Mouse (Mus musculus) G1E (cell line): ENCODE results near the gene Alas2. TPM values are rescaled to one million over a fixed set of nuclear protein-coding genes. Genes with fewer than 3 reads are reported as not detected.
A peak's percentile ranks its signal among the peaks of the same experiment; 100 is the strongest.

ENCODE experiments used
- ATAC-seq: 2 replicates; pipeline ENCODE4 v1.8.0; 2016; ENCODE audit warnings: mild to moderate bottlenecking; ENCODE audit not compliant: insufficient number of reproducible peaks, poor library complexity, low FRiP score, severe bottlenecking; ENCODE audit errors: extremely low read depth
- DNase-seq: peaks from one replicate; pipeline ENCODE4 v3.0.0; 2012; ENCODE audit warnings: low spot score
- H3K27me3 ChIP-seq: 2 replicates; pipeline ENCODE4 v1.6.1; 2012; ENCODE audit warnings: mild to moderate bottlenecking, low read length, inconsistent platforms; ENCODE audit not compliant: insufficient read depth
- H3K36me3 ChIP-seq: replicated peaks from 2 replicates; pipeline ENCODE3; 2012; ENCODE audit warnings: mild to moderate bottlenecking, inconsistent platforms
- H3K4me1 ChIP-seq: 2 replicates; pipeline ENCODE4 v1.6.1; 2012; ENCODE audit warnings: low read depth, low read length, inconsistent platforms, mixed read lengths; ENCODE audit not compliant: insufficient read depth
- H3K4me3 ChIP-seq: 2 replicates; pipeline ENCODE4 v1.5.1; 2012; ENCODE audit warnings: low read depth, mild to moderate bottlenecking, inconsistent platforms, low read length, moderate library complexity, mixed read lengths
- H3K9me3 ChIP-seq: replicated peaks from 2 replicates; pipeline ENCODE4 v1.6.1; 2012; ENCODE audit warnings: inconsistent platforms
- CTCF ChIP-seq: IDR thresholded peaks from 2 replicates; pipeline ENCODE4 v1.5.1; 2012; ENCODE audit warnings: low read depth, low read length, inconsistent platforms, mixed read lengths
- GATA1 ChIP-seq: IDR thresholded peaks from 2 replicates; pipeline ENCODE4 v1.6.1; 2012; ENCODE audit warnings: borderline replicate concordance, low read length, inconsistent platforms, mixed read lengths
- GATA2 ChIP-seq: IDR thresholded peaks from 2 replicates; pipeline ENCODE4 v1.6.1; 2012; ENCODE audit warnings: low read depth, low read length, inconsistent platforms, borderline replicate concordance
- POLR2AphosphoS5 ChIP-seq: IDR thresholded peaks from 2 replicates; pipeline ENCODE4 v1.6.1; 2012; ENCODE audit warnings: low read depth, low read length, inconsistent platforms; ENCODE audit not compliant: insufficient replicate concordance
- TAL1 ChIP-seq: conservative IDR thresholded peaks from 2 replicates; pipeline ENCODE4 v1.6.1; 2012; ENCODE audit warnings: low read depth, low read length, inconsistent platforms, mixed read lengths
- polyA plus RNA-seq: library from polyadenylated mRNA; stranded (reverse); fragments of >175 nt; gene quantifications from 2 replicates; pipeline ENCODE4 v1.2.3, GENCODE M21; 2012
- total RNA-seq, 2 experiments: library from RNA; stranded (forward) in 1 of 2; stranded (reverse) in 1 of 2; fragments of 200-1000 nt in 1 of 2; fragments of >200 nt in 1 of 2; fragmentation: Nextera tagmentation in 1 of 2; gene quantifications; 2 replicates each; pipeline ENCODE4 v1.2.3; 2014 to 2017

Alas2 gene
- total and polyA plus RNA-seq, 3 experiments = 0.57 to 131 (median 1.1) TPM

- Histone ChIP-seq H3K4me1 (peaks cover 18% of the 10 kb centered on the region; the same call in 1 of the 2 replicates), H3K36me3 (peaks cover 37% of the 10 kb centered on the region), H3K9me3 (no peaks in the 10 kb centered on the region), H3K4me3 (no peak overlapping the region), H3K27me3 (no peaks in the 10 kb centered on the region)
- TF ChIP-seq GATA1 (no peak), TAL1 (no peak), GATA2 (no peak)
- DNase-seq = no peak
- ATAC-seq = no peak
Measured at GRCm38 (mm10) chrX:150585116-150585515, 37.9 kb downstream of the Alas2 start.

GRCm38 (mm10) chrX:150588023-150588764, 41.0 kb downstream of the Alas2 start, which contains the start of gene Pfkfb1:
Gene Pfkfb1, plus strand, starts transcription at chrX:150588229.
- peaks cover 20% of the 10 kb centered on the region for H3K36me3 ChIP-seq
- no peaks in the 10 kb centered on the region for H3K27me3 ChIP-seq
- ATAC-seq = peak; percentile 96
- peak; percentile 59 for DNase-seq
- no peak for TF ChIP-seq GATA1
- no peak for TF ChIP-seq POLR2AphosphoS5
- no peak for TF ChIP-seq TAL1
- TF ChIP-seq GATA2 = no peak
- TF ChIP-seq CTCF = no peak
- H3K9me3 ChIP-seq = no peaks in the 10 kb centered on the region
- H3K4me1 ChIP-seq = peaks cover 18% of the 10 kb centered on the region; the same call in 1 of the 2 replicates
- peak within 1 kb of the TSS; percentile 74 for H3K4me3 ChIP-seq

- TF ChIP-seq CTCF = no peak
- TF ChIP-seq GATA1 = no peak
- no peak for TF ChIP-seq POLR2AphosphoS5
- TF ChIP-seq GATA2 = no peak
- TF ChIP-seq TAL1 = no peak
- peaks cover 29% of the 10 kb centered on the region for H3K4me1 ChIP-seq
- no peak for ATAC-seq
Measured at GRCm38 (mm10) chrX:150589696-150590095, 42.5 kb downstream of the Alas2 start, which contains the start of gene Apex2. Gene Apex2, minus strand, starts transcription at chrX:150589868.

GRCm38 (mm10) chrX:150593266-150594035, 46.3 kb downstream of the Alas2 start:
- H3K4me3 ChIP-seq = no peak overlapping the region
- DNase-seq (no peak), ATAC-seq (no peak)
- H3K4me1 ChIP-seq = peaks cover 40% of the 10 kb centered on the region
- H3K27me3 ChIP-seq = no peaks in the 10 kb centered on the region
- no peaks in the 10 kb centered on the region for H3K9me3 ChIP-seq
- H3K36me3 ChIP-seq = peaks cover 2% of the 10 kb centered on the region
- TF ChIP-seq GATA2 (no peak), GATA1 (no peak), TAL1 (no peak), CTCF (no peak), POLR2AphosphoS5 (no peak)

More at GRCm38 (mm10) chrX:150589696-150590095, 42.5 kb downstream of the Alas2 start, which contains the start of gene Apex2:
- Histone ChIP-seq H3K27me3 (no peaks in the 10 kb centered on the region), H3K9me3 (no peaks in the 10 kb centered on the region), H3K36me3 (peaks cover 15% of the 10 kb centered on the region), H3K4me3 (peak within 1 kb of the TSS; percentile 74; the same call in 1 of the 2 replicates)
- no peak for DNase-seq

- DNase-seq (no peak), ATAC-seq (no peak)
- Histone ChIP-seq H3K9me3 (no peaks in the 10 kb centered on the region), H3K4me1 (peaks cover 33% of the 10 kb centered on the region), H3K27me3 (no peaks in the 10 kb centered on the region), H3K4me3 (peak overlapping the region; percentile 51; the same call in 1 of the 2 replicates), H3K36me3 (peaks cover 2% of the 10 kb centered on the region)
- TF ChIP-seq CTCF (no peak), TAL1 (no peak), POLR2AphosphoS5 (no peak), GATA2 (no peak), GATA1 (no peak)
Measured at GRCm38 (mm10) chrX:150594176-150594575, 47.0 kb downstream of the Alas2 start.

- no peaks in the 10 kb centered on the region for H3K27me3 ChIP-seq
- H3K36me3 ChIP-seq = peaks cover 2% of the 10 kb centered on the region
- peak; percentile 80 for TF ChIP-seq TAL1
- no peak for TF ChIP-seq CTCF
- no peak for TF ChIP-seq POLR2AphosphoS5
- TF ChIP-seq GATA2 = no peak
- TF ChIP-seq GATA1 = no peak
- no peak overlapping the region; the same call in 1 of the 2 replicates for H3K4me3 ChIP-seq
- H3K4me1 ChIP-seq = peaks cover 28% of the 10 kb centered on the region
- ATAC-seq (peak; percentile 91), DNase-seq (no peak)
- no peaks in the 10 kb centered on the region for H3K9me3 ChIP-seq
Measured at GRCm38 (mm10) chrX:150595016-150595760, 48.0 kb downstream of the Alas2 start.
